Mouse (Mus musculus): Measurements from ENCODE around the gene Srrt. TPM values are rescaled to one million over a fixed set of nuclear protein-coding genes. Genes with fewer than 3 reads are reported as not detected.
A peak's percentile ranks its signal among the peaks of the same experiment; 100 is the strongest.

Gene Srrt
- total RNA-seq, 2 experiments from 2014 or later: 223 to 232 TPM

DNA sequence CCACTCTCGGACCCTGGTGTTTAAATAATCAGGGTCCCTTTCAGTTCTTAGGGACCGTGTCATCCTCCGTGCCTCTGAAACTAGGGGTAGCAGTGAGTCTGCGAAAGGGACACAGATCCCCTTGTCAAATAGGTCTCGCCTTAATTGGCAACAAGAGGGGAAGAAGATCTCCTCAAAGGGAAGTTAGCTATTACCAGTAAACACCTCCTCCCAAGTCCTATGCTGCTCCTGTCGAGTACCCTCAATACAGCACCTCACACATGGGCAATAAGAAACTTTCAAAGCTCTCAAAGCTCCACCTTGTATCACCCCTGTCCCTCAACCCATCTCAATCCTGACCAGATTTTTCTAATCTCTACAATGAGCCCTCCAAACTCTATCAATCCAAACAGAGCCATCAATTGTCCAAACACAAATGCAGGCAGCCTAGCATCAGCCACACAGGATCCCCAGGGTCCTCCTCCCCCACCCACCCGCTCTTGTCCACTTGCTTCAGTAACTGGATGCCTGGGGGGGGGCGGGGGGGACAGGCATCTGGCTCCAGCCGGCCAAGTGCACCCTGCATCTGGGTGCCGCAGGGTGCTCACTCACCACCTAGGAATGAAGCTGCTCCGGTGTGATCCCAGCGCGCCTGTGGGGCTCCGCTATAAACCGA lies 25.5 kb upstream of the Srrt start:
- TF ChIP-seq CTCF (conservative IDR thresholded peaks at IDR 0.05): no peak
- H3K4me3 ChIP-seq: peak overlapping the region; percentile 78
- no peak for DNase-seq (ENCODE audit: low spot score in 2 of 2)
- peak overlapping the region; percentile 75 for H3K27ac ChIP-seq

DNA sequence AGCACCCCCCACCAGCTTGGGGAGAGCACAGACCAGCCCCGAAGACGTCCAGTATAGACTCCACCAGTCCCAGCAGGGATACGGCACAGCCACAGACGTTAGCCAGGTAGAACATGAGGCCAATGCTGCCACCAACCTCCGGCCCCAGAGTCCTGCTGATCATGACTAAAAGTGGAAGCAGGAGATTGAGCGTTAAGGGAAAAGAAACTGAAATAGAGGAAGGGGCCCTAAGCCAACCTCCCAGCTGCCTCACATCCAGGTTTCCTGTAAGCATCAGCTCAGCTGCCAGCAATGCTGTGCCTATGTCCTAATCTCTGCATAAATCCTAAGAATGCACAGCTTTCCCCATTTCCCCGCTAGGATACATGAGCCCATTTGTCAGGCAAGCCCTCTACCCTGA lies 23.4 kb upstream of the Srrt start:
- H3K4me3 ChIP-seq: no peak overlapping the region
- TF ChIP-seq CTCF (conservative IDR thresholded peaks at IDR 0.05): no peak
- H3K27ac ChIP-seq: no peak overlapping the region
- no peak for DNase-seq (ENCODE audit: low spot score in 2 of 2)

DNA sequence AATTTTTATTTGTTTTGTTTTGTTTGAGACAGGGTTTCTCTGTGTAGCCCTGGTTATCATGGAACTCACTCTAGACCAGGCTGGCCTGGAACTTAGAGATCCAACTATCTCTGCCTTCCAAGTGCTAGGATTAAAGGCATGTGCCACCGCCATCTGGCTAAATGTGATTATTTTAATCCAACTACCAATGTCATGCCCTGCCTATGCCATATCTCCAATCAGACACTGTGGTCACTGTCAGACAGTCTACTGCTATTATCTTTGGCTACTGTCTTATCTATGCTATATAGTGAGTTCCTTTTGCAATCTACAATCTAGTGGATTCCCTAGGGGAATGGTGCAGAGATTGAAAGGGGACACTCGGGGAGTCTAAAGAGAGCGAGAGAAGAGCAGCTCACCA lies 13.5 kb upstream of the Srrt start:
- H3K27ac ChIP-seq: no peak overlapping the region
- DNase-seq (ENCODE audit: low spot score in 2 of 2): no peak
- no peak for TF ChIP-seq CTCF (conservative IDR thresholded peaks at IDR 0.05)

DNA sequence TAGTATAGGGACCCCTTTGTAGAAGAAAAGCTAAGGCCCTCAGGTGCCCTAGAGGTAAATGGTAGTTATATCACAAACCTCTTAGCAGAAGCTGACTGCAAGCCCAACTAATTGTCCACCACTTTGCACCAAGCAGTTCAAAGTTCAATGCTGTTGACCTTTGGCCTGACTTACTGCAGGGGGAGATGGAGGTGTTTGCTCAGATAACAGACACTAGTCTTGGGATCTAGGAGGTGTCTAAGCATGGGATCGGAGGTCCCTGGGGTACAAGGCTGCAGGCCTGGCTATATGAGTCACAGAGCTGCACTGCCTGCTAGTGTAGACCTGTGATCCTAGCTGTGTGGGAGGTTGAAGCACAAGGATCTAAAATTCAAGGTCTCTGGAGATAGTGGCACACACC lies 11.1 kb upstream of the Srrt start:
- TF ChIP-seq CTCF (conservative IDR thresholded peaks at IDR 0.05): no peak
- Histone ChIP-seq H3K27ac (no peak overlapping the region), H3K4me3 (no peak overlapping the region)
- DNase-seq (ENCODE audit: low spot score in 2 of 2): no peak

More for the DNA sequence above, 13.5 kb upstream of the Srrt start:
- H3K4me3 ChIP-seq: no peak overlapping the region

DNA sequence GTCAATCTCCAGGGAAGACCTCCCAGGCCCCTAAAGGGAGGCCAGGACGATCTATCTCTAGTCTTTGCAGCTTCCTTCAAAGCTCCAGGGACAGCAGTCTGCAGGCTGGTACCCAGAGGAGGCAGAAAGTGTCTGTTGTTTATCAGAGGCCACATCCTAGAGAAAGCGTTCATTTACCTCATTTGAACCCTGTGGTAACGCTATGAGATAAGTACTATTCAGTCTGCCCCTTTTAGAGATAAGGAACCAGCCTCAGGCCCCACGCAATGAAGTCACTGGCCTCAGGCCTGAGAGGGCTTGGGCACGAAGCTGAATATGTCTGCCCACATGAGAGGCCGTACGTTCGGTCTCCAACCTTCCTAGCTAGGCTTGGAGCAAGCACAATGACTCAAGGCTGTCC lies 9.9 kb upstream of the Srrt start:
- no peak overlapping the region for H3K27ac ChIP-seq
- no peak for TF ChIP-seq CTCF (conservative IDR thresholded peaks at IDR 0.05)
- DNase-seq (ENCODE audit: low spot score in 2 of 2): no peak
- no peak overlapping the region for H3K4me3 ChIP-seq

DNA sequence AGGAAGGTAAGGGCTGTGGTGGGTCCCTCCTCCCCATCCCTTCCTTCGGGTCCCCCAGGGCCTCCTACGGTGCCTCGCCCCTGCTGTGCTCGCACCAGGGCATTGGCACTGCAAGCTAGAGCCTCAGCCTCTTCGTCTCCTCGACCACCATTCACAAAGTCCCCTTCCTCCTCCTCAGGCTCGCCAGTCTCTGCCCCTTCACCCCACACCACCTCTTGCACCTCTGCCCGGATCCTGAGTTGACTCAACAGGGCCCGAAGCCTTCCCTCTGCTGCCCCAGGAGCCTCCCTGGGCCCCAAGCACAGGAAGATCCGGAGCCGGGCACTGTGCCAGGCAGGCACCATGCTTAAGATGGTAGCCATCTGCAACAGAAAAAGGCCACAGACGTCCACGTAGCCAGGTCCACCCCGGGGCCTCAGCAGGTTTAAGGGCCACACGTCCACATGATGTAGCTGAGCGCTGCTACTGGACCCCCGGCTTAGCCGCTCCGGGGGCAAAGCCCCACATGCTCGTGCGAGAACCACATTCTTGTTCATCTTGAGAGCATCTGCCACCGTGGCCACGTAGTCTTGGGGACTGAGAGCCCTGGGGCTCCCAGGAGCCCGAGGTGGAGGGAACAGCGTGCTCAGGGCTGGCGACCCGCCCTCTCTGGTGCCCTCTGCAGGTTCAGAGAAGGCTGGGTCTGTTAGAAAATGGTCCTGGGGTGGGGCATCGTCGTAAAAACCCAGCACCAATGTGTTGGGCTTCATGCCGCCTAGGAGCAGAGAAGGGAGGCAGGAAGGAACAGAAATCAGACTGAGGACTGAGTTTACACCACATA lies 7.8 kb upstream of the Srrt start:
- no peak for DNase-seq (ENCODE audit: low spot score in 2 of 2)
- peak; percentile 70 for TF ChIP-seq CTCF (conservative IDR thresholded peaks at IDR 0.05)
- Histone ChIP-seq H3K4me3 (no peak overlapping the region), H3K27ac (no peak overlapping the region)

DNA sequence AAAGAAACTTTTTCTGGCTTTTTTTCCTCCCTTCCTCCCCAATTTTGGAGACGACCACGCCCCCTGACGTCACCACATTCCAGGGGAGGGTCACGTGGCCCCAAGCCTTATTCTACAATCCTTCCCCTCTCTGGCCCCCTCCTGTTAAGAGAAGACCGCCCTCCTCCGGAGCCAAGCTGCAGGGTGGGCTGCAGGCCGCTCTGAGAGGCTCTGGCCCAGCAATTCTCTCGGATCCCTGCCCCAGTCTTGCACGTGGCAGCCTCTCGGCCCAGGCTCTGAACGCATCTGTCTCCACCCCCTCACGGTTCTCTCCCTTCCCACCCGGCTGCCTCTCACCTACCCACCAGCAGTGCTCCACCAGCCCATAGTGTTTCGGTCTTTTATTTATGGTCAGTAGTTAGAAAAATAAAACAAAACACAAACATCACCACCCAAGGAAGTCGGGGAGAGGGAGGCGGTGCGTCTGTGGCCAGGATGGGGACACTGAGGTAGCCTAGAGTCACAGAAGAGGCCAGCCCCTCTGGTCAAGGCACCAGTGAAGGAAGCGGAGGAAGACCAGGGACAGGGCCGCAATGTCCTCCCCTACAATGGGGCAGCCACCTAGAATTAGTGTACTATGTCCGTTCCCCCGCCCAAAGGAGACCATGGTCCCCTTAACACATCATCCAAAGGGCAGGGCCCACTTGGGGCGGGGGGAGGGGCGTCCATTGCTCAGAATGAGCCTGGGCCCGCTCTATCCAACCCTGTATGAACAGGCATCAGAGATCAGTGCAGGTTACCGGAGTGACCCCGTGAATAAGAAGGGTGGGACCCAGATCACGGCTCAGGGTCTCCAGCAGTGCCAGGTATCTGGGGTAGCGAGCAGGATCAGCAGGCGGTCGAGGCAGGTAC lies 7.0 kb upstream of the Srrt start, which contains the start of gene Trip6:
Gene Trip6 (minus strand): TSS at position 212 of the 891 bp plus-strand sequence.
- no peak for TF ChIP-seq CTCF (conservative IDR thresholded peaks at IDR 0.05)
- peak; percentile 53 to 60 for DNase-seq (ENCODE audit: low spot score in 2 of 2)
- Histone ChIP-seq H3K27ac (peak within 1 kb of the TSS; percentile 36; the same call in 1 of the 2 replicates), H3K4me3 (peak within 1 kb of the TSS; percentile 50)

DNA sequence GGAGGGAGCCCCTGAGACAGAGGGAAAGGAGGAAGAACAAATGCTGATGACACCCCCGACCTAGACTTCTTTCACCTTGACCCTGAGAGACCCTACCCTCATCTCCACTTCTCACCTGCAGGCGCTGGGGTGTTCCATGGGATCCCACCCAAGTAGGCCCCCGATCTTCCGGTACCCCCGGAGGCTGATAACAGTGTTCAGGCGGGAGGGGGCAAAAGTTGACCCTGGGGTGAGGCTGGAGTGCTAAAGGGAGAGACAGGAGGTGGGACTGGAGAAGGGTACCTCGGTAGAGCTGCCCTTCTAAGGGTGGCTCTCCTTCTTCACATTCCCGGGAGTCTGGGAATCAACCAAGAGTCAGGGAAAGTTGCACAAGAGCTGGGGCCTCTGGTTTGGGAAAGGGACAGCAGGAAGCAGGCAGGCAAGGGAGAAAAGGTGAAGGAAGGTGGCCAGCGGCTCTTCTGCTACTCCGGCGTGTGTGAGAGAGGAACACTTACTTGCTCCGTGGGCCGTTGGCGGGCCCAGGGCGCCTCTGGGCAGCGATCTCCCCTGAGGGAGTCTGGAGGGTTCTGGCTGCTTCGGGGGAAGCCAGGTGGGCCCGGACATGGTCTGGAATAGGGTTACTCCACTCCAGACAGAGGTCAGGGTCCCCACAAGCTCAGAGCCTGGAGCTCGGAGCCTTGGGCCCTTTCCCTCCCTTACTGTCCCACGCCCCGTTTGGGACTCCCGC lies 6.2 kb upstream of the Srrt start:
- H3K4me3 ChIP-seq: peak overlapping the region; percentile 50
- no peak for DNase-seq (ENCODE audit: low spot score in 2 of 2)
- no peak for TF ChIP-seq CTCF (conservative IDR thresholded peaks at IDR 0.05)
- peak overlapping the region; percentile 36; the same call in 1 of the 2 replicates for H3K27ac ChIP-seq

DNA sequence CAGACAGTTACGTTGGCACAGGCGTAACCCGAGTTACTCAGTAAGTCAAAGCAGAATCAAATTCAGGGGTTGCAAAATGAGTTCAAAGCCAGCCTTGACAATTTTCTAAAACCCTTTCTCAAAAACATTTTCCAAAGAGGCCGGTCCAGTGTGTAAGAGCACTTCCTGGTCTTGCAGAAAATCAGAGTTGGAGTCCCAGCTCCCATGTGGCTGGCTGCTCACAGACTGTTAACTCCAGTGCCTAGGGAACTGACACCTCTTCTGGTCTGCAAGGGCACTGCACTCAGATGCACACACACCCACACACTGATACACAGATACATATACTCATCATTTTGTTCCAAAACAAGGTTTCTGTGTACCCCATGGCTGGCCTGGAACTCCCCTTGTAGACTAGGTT lies 882 bp upstream of the Srrt start:
- no peak for DNase-seq (ENCODE audit: low spot score in 2 of 2)
- Histone ChIP-seq H3K4me3 (peak overlapping the region; percentile 97), H3K27ac (peak overlapping the region; percentile 97)
- TF ChIP-seq CTCF (conservative IDR thresholded peaks at IDR 0.05): peak; percentile 7; the same call in 1 of the 2 replicates

DNA sequence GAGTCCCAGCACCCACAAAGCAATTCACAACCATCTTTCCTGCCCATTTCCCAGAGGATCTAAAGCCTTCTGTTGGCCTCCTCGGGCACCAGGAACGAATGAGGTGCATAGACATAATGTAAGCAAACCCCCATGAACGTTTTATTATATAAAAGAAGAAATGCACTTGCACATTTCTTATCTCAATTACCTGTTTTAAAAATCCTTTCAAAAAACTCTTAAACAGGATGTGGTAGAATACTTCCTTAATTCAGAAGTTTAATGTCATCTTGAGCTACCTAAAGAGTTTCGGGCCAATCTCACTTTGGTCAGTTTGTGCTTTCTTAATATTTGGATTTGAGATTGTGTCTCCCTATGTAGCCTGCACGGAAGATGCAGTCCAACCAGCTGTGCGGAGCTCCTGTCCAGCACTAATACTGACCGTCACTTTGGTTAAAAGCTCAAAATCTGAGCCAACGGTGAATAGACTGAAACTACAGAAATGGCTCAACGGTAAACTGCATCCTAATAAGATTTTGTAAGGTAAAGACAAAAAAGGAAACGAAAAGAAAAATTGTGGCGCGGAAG lies 952 bp downstream of the Srrt start:
- no peak for DNase-seq (ENCODE audit: low spot score in 2 of 2)
- Histone ChIP-seq H3K27ac (peak overlapping the region; percentile 97), H3K4me3 (peak overlapping the region; percentile 97)
- TF ChIP-seq CTCF (conservative IDR thresholded peaks at IDR 0.05): no peak

DNA sequence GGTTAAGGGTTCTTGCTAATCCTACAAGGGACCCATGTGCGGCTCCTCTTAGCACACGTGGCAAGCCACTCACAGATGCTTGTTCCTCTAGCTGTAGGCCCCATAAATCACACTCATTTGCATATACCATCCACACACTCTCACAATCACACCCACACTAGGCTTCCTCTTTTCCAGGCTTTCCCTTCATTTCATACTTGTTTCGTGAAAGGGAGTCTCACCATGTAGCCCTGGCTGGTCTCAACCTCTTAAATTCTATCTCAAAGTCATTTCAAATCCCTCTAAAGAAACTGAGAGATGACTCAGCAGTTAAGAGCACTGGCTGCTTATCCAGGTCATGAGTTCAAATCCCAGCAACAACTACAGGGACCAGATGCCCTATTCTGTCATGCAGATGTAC lies 1.7 kb downstream of the Srrt start:
- no peak for DNase-seq (ENCODE audit: low spot score in 2 of 2)
- Histone ChIP-seq H3K4me3 (peak overlapping the region; percentile 97), H3K27ac (peak overlapping the region; percentile 97; the same call in 1 of the 2 replicates)
- TF ChIP-seq CTCF (conservative IDR thresholded peaks at IDR 0.05): no peak

DNA sequence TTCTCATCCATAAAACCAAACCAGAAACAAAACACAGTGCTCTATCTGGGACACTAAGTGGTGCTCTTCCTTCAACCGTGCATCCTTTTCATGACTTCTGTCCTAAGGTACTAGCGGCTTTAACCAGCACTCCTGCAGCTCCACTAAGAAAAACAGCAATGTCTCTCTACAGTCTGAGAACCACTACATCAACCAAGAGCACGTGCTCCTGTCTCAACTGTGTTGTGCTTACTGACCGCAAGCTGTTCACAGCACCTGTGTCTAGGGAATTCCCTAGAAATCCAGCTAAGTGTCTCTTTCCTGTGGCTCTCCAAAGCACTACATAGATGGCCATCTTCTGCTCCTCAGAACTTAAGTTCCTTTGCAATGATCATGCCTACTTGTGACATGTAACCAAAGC lies 2.7 kb downstream of the Srrt start:
- Histone ChIP-seq H3K27ac (peak overlapping the region; percentile 97; the same call in 1 of the 2 replicates), H3K4me3 (peak overlapping the region; percentile 97)
- 0 out of 2 replicates have a peak, but pooled peaks have one; percentile 8 for TF ChIP-seq CTCF (conservative IDR thresholded peaks at IDR 0.05)
- no peak for DNase-seq (ENCODE audit: low spot score in 2 of 2)

Data from layer of hippocampus, adult 2 months (tissue).